Mouse (Mus musculus) spleen, adult 2 months (tissue): Measurements from ENCODE around the gene Gm7073. TPM values are rescaled to one million over a fixed set of nuclear protein-coding genes. Genes with fewer than 3 reads are reported as not detected.

Source experiments
- DNase-seq, 2 experiments: peaks; one replicate each; pipeline versions ENCODE4 v3.0.0 to v3.0.0-alpha.2; 2012 to 2021; ENCODE audit warnings: low spot score in 2 of 2, low read depth in 1 of 2
- H3K27ac ChIP-seq: fragments of 200-500 bp; 2 replicates; pipeline ENCODE4 v1.5.1; 2012; ENCODE audit warnings: low read length, inconsistent platforms; ENCODE audit not compliant: insufficient read depth
- H3K27me3 ChIP-seq: fragments of 200-500 bp; 2 replicates; pipeline ENCODE4 v1.6.1; 2012; ENCODE audit warnings: mild to moderate bottlenecking, moderate library complexity, low read length, inconsistent platforms; ENCODE audit not compliant: control insufficient read depth, insufficient read depth
- H3K36me3 ChIP-seq: fragments of 200-500 bp; 2 replicates; pipeline ENCODE4 v1.6.1; 2012; ENCODE audit warnings: mild to moderate bottlenecking, low read length, inconsistent platforms; ENCODE audit not compliant: control insufficient read depth, insufficient read depth
- H3K4me1 ChIP-seq: fragments of 200-500 bp; 2 replicates; pipeline ENCODE4 v1.6.1; 2011; ENCODE audit warnings: inconsistent platforms; ENCODE audit not compliant: control insufficient read depth, insufficient read depth, insufficient read length
- H3K4me3 ChIP-seq: fragments of 200-500 bp; 2 replicates; pipeline ENCODE4 v1.5.1; 2011; ENCODE audit warnings: mild to moderate bottlenecking, inconsistent platforms; ENCODE audit not compliant: insufficient read depth, insufficient read length; ENCODE audit errors: extremely low read depth
- CTCF ChIP-seq: fragments of 200-500 bp; IDR thresholded peaks from 2 replicates; pipeline ENCODE4 v1.5.1; 2011; ENCODE audit warnings: mild to moderate bottlenecking, inconsistent platforms; ENCODE audit not compliant: insufficient read depth, insufficient read length, insufficient replicate concordance; ENCODE audit errors: extremely low read depth
- POLR2A ChIP-seq: fragments of 200-500 bp; IDR thresholded peaks from 2 replicates; pipeline ENCODE4 v1.6.1; 2011; ENCODE audit warnings: low read depth, low read length, inconsistent platforms
- WGBS: fragments of 180-500 bp; shearing (Covaris S2); methylation state at CpG from one replicate; pipeline ENCODE4 v1.1.7; 2018; 5-methylcytosine and 5-hydroxymethylcytosine counted together
- polyA plus RNA-seq: library from polyadenylated mRNA; depleted of rRNA; stranded (reverse); fragments of >200 nt; gene quantifications from 2 replicates; pipeline ENCODE4 v1.2.3, GENCODE M21; 2012

Gm7073 gene
- polyA plus RNA-seq, 1 experiment: not detected

- Histone ChIP-seq H3K27me3 (no peaks in the 10 kb centered on the region), H3K4me1 (no peaks in the 10 kb centered on the region), H3K27ac (no peak overlapping the region), H3K4me3 (no peak overlapping the region), H3K36me3 (no peaks in the 10 kb centered on the region)
- DNase-seq: no peak
- TF ChIP-seq CTCF (no peak), POLR2A (no peak)
- WGBS: 71% methylated on average over 4 of the region's 4 CpGs
Measured at GRCm38 (mm10) chrX:60414563-60415111, 124.4 kb downstream of the Gm7073 start.

- H3K4me1 ChIP-seq: peaks cover 5% of the 10 kb centered on the region; the same call in 1 of the 2 replicates
- DNase-seq: no peak
- H3K36me3 ChIP-seq: no peaks in the 10 kb centered on the region
- TF ChIP-seq CTCF (no peak), POLR2A (no peak)
- no peaks in the 10 kb centered on the region for H3K27me3 ChIP-seq
- H3K27ac ChIP-seq: no peak overlapping the region
- no peak overlapping the region for H3K4me3 ChIP-seq
- 90% methylated on average over 4 of the region's 4 CpGs for WGBS
Measured at GRCm38 (mm10) chrX:60405681-60406080, 133.4 kb downstream of the Gm7073 start.

GRCm38 (mm10) chrX:60404668-60405044 lies 134.4 kb downstream of the Gm7073 start:
- Histone ChIP-seq H3K27me3 (no peaks in the 10 kb centered on the region), H3K27ac (peak overlapping the region; percentile 96), H3K4me1 (peaks cover 5% of the 10 kb centered on the region; the same call in 1 of the 2 replicates), H3K36me3 (no peaks in the 10 kb centered on the region), H3K4me3 (peak overlapping the region; percentile 92)
- peak; percentile 74 to 82 for DNase-seq
- WGBS: 24% methylated on average over 17 of the region's 17 CpGs
- peak; percentile 45; the same call in 1 of the 2 replicates for TF ChIP-seq CTCF
- peak; percentile 63 for TF ChIP-seq POLR2A

- 39% methylated on average over 102 of the region's 126 CpGs for WGBS
- H3K27me3 ChIP-seq: no peaks in the 10 kb centered on the region
- H3K4me1 ChIP-seq: peaks cover 5% of the 10 kb centered on the region; the same call in 1 of the 2 replicates
- H3K27ac ChIP-seq: peak overlapping the region; percentile 96
- peak overlapping the region; percentile 92 for H3K4me3 ChIP-seq
- TF ChIP-seq CTCF: no peak
- peak; percentile 1; the same call in 1 of the 2 replicates for TF ChIP-seq POLR2A
- peak; percentile 4 to 60 for DNase-seq
- H3K36me3 ChIP-seq: no peaks in the 10 kb centered on the region
Measured at GRCm38 (mm10) chrX:60403764-60404667, 135.0 kb downstream of the Gm7073 start.

GRCm38 (mm10) chrX:60403062-60403763 lies 135.8 kb downstream of the Gm7073 start:
- H3K27ac ChIP-seq: peak overlapping the region; percentile 71
- H3K27me3 ChIP-seq: no peaks in the 10 kb centered on the region
- H3K36me3 ChIP-seq: no peaks in the 10 kb centered on the region
- no peak for TF ChIP-seq CTCF
- no peak for TF ChIP-seq POLR2A
- H3K4me3 ChIP-seq: peak overlapping the region; percentile 69
- peak; percentile 0 to 3 for DNase-seq
- peaks cover 5% of the 10 kb centered on the region; the same call in 1 of the 2 replicates for H3K4me1 ChIP-seq
- WGBS: 21% methylated on average over 46 of the region's 46 CpGs

GRCm38 (mm10) chrX:60394292-60394691 lies 144.8 kb downstream of the Gm7073 start:
- no peak for DNase-seq
- no peaks in the 10 kb centered on the region for H3K27me3 ChIP-seq
- no peaks in the 10 kb centered on the region for H3K4me1 ChIP-seq
- no peak overlapping the region for H3K27ac ChIP-seq
- WGBS: 84% methylated on average over 4 of the region's 4 CpGs
- H3K36me3 ChIP-seq: no peaks in the 10 kb centered on the region
- TF ChIP-seq CTCF: no peak
- no peak for TF ChIP-seq POLR2A
- H3K4me3 ChIP-seq: no peak overlapping the region
